Mouse (Mus musculus) spleen, adult 2 months (tissue): ENCODE results near the gene Klk1b24.
"Not testable (repeated sequence)": the region's sequence is repeated elsewhere in the genome, so short reads cannot be mapped to it uniquely, and the experiment has no call there.

Experiments used
- CTCF ChIP-seq: fragments of 200-500 bp; IDR thresholded peaks from 2 replicates; pipeline ENCODE4 v1.5.1; 2011; ENCODE audit warnings: mild to moderate bottlenecking, inconsistent platforms; ENCODE audit not compliant: insufficient read depth, insufficient read length, insufficient replicate concordance; ENCODE audit errors: extremely low read depth
- POLR2A ChIP-seq: fragments of 200-500 bp; IDR thresholded peaks from 2 replicates; pipeline ENCODE4 v1.6.1; 2011; ENCODE audit warnings: low read depth, low read length, inconsistent platforms

DNA sequence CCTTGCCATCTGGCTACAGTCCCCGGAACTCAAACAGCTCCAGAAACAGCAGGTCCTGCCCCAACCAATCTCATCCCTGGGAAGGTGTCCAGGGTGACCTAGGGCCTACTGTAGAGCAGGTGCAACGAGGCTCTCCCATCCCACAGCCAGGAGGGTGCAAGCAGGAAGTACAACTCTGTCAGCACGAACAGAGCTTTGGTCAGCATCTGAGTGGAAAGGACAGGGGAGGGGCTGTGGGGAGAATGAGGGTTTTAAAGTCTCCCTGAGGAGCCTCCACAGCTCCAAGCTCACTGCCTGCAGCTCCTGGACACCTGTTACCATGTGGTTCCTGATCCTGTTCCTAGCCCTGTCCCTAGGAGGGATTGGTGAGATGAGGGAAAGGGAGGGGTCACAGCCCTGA, 19.1 kb downstream of the Klk1b24 start, which contains the start of gene Klk1b4:
- not testable (repeated sequence) for TF ChIP-seq CTCF, POLR2A
